Mouse (Mus musculus) left cerebral cortex, postnatal 14 days (tissue): Measurements from ENCODE around the gene Kcne2. TPM values are rescaled to one million over a fixed set of nuclear protein-coding genes. Genes with fewer than 3 reads are reported as not detected.
A peak's percentile ranks its signal among the peaks of the same experiment; 100 is the strongest.

Source experiments
- DNase-seq, 2 experiments: peaks; one replicate each; pipeline ENCODE4 v3.0.0; 2021 to 2022; ENCODE audit warnings: low spot score in 2 of 2, mixed read lengths in 1 of 2
- intact Hi-C: fragments of 180-260 bp; cut with DNase I; formaldehyde crosslinking; loops from one replicate; pipeline ENCODE4 v1.15.1; 2025
- long read RNA-seq, 2 experiments: library from polyadenylated mRNA; stranded (forward); transcript quantifications; one replicate each; pipeline ENCODE4 v2.0.0; 2021
- total RNA-seq, 2 experiments: library from RNA; stranded (reverse); gene quantifications; 2 replicates each; pipeline ENCODE4 v1.2.3; 2021

Kcne2 gene
- under 1 TPM; 0.42 to 0.66 TPM for total RNA-seq
- long read RNA-seq, experiment 1 = 0 reads
- long read RNA-seq, experiment 2, partial matches to known transcripts = 0 of 1 reads
- long read RNA-seq, experiment 2, other reads (novel, unspliced or antisense) = 0 of 1 reads

DNA sequence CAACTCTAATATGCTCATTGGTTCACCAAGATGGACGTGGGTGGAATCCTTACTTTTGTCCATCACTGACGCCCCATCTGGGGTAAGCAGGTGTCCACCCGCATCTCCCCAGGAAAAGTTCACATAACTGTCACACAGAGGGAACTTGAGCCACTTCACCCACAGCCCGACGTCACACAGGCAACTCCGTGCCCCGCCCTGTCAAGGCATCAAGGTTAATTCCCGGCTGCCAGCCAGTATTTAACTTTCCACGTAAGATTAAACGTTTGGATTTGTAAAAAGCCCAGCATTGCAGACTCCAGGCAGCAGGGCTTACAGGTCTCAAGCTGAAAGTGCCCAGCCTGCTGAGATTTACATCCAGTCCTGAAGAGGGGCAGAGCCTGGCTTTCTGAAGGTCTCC, at the start of gene Kcne2:
TSS of gene Kcne2 (plus strand) at position 289 of the 400 bp plus-strand sequence.
- no peak for DNase-seq
- intact Hi-C loops = no loop called here

DNA sequence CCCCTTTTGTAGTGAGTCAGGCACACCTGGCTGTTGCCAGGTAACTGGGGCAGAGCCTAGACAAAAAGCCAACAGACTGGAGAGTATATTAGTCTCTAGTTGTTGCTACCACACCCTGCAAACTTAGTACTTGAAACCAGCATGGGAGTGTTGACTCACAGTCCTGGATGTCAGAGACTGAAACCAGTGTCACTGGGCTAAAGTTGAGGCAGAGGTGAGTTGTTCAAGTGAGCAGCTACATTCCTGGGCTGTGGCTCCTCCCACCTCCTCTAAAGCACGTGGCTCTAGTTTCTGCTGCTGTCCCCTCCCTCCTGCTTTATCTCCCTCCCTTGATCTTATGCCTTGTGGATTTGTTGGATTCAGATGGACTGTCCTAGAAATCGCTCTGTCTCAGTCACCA, 46.3 kb upstream of the Kcne2 start:
- intact Hi-C loops = no loop called here
- DNase-seq = no peak

DNA sequence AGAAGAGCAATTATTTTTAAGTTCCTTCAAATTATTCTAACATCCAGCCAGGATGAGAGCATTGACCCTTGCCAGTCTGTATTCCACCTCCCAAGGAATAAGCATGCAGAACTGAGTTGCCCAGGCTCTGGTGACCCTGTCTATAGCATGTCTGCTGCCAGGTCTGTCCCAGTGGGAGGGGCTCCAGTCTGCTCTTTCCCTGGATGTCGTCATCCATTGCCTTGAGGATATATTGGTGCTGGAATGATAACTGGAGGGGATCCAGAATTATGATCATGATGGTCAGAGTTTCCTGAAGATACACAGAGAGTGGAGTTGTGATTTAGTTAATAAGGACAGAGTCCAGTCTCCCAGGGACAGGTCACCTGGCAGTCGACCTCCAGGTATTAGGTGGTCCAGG, 45.2 kb upstream of the Kcne2 start:
- intact Hi-C loops = no loop called here
- no peak for DNase-seq

DNA sequence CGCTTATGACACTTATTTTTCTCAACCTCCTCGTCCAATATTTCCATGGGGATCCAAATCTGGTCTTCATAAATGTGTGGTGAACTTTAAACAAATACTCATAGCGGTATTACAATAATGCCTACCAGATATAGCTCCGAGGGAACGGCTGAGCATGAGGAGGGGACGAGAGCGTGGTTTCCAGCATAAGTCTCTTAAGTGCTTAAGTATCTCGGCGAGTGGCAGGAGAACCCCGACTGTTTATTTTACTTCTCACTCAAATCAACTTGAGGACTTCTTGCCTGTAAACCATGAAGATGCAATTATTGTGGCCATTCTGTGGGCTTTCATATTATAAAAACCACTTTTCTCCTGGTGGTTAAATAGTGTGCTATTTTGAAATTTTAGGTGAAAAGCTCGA, 44.5 kb upstream of the Kcne2 start:
- intact Hi-C loops = no loop called here

DNA sequence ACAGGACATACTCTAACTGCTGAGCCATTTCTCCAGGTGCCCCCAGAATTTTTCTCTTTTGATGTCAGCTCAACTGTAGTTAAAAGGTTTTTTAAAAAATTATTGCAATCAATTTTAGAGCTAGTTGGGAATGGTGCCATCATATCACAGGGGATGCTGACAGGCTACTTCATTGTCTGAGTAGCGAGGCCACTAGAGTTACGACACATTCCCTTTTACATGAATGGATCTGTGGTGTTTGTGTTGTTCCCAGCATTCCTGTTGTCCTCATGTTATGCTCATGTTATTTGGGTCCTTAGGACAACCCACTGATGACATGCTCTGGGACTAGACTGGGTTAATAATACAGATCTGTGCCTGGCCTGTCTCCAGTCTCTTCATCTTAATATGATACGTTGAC, 42.5 kb upstream of the Kcne2 start:
- no peak for DNase-seq
- intact Hi-C loops = no loop called here

More for the DNA sequence above, 44.5 kb upstream of the Kcne2 start:
- DNase-seq = no peak

DNA sequence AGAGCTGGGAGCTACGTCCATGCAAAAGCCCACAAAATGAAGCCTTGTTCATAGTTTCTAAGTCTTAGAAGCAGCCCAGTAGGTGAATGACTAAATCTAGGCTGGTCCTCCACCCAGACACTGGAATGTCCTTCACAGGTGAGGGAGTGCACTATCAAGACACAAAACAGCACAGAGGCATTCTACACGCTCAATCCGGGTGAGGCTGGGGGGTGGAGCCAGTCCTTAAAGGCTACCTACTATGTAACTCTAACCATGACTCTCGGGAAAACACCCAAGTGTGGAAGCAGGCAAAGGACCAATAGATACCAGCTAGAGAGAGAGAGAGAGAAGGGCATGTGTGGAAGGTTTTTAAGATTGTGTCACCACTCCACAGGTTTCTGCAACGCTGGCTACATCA, 41.7 kb upstream of the Kcne2 start:
- no peak for DNase-seq
- intact Hi-C loops = no loop called here

DNA sequence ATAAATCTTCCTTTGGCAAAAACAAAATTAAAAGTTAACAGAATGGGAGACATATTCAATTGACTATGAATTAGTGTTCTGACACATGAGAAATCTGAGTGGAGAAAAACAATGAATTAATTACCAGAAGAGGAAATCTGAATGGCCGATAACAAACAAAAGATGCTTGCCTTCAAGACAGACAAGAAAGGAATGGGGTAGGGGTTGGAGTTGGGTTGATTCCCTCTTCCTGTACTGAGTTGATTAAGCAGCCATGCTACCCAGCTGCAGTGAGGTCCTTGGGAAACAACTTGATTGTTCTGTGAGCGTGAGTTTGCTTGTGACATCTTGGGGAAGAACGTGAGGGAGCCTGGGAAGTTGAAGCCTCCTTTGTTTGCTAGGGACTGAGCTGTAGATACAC, 37.9 kb upstream of the Kcne2 start:
- no peak for DNase-seq
- intact Hi-C loops = no loop called here

DNA sequence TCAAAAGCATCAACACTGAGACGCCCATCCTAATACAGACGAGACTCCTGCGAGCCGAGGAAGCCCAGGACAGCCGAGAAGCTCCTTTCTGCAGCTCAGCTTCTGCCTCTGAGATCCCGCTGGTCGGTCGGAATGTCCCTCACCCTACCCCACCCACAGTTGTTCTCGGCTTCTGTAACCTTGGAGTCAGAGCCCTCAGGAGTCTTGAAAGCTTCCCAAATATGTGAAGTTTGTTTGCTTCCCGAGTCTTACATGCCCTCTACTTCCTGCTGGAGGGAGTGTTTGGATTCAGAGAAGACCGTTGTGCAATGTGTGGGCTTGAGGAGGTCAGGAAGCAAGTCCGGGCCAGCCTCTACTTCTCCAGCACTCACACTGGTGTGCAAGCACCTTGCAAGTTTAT, 24.3 kb upstream of the Kcne2 start:
- no peak for DNase-seq
- intact Hi-C loops = no loop called here

DNA sequence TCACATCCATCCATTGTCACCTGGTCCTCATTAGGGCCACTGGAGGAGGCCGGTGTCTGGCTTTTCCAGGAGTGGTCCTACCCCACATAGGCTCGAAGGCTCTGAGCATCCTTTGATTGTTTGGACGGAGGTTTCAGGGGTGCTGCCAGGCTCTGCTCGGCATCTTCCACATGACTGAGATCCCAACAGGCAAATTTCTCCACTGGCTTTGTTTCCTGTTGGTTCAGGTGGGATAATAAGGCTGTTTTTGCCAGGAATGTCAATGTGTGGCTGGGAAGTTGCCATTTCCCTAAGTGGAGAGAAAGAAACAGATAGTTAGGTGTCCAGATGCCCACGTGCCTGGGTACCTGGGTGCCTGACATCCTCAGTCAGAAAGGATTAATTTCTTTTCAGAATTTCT, 17.7 kb upstream of the Kcne2 start:
- no peak for DNase-seq
- intact Hi-C loops = no loop called here

DNA sequence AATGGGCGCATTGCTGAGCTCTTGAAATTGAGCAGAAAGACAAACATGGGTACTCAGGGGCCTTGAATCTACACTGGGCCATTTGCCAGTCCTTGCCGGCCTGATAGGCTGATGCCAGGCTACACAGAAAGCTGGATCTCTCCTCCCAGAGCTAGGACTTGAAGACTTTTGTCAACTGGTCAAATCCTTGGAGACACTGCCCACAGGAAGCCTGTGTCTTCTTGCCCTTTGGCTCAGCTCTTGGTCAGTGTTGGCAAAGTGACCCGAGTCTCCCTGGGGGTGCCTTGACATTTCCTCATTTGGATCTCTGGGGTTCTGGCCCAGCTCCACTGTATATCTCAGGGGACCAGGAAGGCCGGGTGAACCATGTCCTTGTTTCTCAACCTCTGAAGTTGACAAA, 16.7 kb upstream of the Kcne2 start:
- DNase-seq = no peak
- intact Hi-C loops = no loop called here

DNA sequence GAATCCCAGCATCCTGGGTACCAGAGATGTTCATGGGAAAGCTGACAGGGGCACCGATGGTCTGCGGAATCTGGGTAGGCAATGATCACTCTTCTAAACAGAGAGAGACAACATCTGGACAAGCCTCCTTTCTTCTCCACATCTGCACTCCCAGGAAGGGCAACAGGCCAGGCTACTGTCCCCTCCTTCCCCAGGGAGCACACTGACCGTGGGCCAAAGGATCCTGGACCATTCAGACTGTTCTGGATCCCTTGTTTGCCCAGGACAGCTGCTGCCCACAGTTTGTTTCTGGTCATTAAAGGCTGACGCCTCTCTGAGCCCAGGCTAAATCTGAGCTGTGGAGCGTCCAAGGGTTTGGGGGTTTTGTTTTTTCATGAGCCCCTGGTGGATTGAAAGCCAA, 9.5 kb upstream of the Kcne2 start:
- DNase-seq = no peak
- intact Hi-C loops = no loop called here

DNA sequence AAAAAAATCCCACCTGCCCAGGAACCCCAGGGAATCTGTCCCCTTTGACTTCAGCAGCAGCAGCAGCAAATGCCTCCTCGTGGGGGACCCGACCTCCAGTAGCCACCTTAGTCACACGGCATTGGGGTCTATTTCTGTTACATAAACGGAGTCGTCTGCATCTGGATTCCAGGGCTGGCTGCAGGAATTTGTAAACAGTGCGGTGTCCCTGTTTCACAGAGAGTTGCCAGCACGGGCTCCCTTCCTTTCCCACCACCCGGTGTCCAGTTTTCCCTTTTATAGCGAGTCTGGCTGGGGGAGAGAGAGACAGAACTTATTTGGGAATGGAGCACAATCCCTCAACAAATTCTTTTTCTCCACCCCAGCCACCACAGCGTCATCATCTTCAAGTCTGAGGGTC, 7.1 kb upstream of the Kcne2 start:
- DNase-seq = no peak
- intact Hi-C loops = loop anchor here (5.0 kb wide), 1 partner anchor 138 kb away; no protein-coding TSS in a partner anchor

DNA sequence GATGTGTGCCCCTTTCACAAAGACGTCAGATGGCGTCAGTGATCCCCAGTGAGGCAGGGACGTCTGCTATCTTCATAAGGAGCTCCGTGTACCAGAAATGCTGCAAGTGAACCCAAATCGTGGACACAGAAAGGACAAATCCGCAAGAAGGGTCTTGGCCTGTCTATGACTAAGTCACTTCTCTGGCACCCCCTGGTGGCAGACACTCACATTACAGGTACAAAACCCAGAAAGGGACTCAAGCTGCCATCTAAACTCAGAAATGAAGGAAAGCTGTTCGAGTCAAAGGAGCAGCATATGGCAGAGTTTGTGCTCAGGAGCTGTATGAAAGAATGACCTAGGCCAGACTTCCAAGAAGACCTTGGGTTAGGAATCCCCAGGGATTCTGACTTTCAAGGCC, 5.6 kb upstream of the Kcne2 start:
- intact Hi-C loops = loop anchor here (1.0 to 5.0 kb wide), 3 partner anchors 139 to 350 kb away; partner anchors contain the start of genes Gm49711, Mrps6 and Slc5a3

DNA sequence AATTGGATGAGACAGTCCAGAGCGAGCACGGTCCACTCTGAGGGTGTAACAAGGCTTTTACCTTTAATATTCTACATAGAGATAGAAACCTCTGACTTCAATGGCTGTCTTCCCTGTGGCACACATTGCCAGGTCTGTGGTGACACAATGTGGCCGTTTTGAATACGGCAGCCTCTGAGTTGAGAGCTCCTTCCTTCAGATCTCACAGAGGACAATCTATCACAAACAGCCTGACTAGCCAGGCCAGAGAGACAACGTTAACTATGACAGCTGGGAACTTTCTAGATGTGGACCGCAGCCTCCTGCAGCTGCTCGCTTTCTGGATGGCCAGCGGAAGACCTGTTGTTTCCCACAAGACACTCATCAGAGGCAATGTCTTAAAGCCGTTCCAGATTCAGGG, 3.4 kb upstream of the Kcne2 start:
- DNase-seq = peak; percentile 48 to 55
- intact Hi-C loops = loop anchor here (5.0 kb wide), 1 partner anchor 141 kb away; no protein-coding TSS in a partner anchor

More for the DNA sequence above, 5.6 kb upstream of the Kcne2 start:
- DNase-seq = peak; percentile 87 to 92

DNA sequence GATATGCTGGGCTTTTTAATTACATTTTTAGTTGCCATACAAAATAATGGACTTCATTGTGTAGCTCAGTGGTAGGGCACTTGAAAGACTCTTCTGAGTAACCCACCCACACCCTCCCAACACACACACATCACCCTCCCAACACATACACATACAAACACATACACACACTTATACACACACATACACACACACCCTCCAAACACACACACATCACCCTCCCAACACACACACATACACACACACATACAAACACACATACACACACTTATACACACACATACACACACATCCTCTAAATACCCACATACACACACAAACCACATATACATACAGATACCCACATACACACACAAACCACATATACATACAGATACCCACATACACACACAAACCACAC, 2.1 kb upstream of the Kcne2 start:
- intact Hi-C loops = no loop called here
- DNase-seq = no peak

DNA sequence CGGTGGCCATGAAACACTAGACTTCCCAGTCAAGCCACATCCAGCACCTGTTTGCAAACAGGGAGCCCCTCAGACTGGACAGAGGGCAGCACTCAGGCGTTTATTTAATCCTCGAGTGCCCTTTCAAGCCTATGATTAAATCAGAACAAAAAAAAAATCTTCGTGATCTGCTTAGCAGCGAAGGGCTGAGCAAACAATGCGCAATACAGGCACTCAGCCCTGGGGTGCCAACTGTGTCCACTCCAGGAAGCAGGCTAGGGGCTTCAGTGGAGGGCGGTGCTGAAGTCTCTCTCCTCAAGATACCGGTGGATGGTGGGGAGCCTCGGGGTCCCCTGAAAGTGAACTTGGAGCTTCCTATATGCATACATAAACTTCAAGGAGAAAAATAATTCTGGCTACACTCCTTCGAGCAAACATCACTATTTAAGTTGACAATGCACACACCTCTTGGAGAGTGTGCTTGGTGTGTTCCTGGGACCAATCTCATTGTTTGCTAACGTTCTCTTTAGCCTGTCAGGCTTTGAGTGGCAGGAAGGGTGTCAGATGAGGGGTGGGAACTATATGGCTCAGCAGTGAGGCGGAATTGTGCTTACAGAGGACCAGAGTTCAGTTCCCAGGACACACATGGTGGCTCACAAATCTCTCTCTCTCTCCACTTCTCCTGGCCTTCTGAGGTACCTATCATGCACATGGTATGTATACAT, 2.2 kb downstream of the Kcne2 start:
- no peak for DNase-seq
- intact Hi-C loops = no loop called here

DNA sequence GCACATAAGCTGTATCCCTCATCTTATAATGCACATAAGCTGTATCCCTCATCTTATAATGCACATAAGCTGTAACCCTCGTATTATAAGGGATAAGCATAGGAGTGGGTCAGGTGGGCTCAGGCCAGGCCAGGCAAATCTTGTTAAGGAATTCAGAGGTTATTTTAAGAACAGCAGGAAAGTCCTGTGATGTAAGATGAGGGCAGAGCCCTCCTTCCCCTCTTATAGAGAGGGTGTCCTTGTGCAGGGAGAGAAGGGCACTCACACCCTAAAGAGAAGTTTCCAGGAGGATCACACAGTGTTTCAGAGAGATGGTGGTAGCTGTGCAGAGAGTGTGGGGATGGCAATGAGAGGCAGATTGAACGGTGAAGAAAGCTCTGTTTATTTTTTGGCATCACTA, 3.1 kb downstream of the Kcne2 start:
- intact Hi-C loops = no loop called here
- no peak for DNase-seq

DNA sequence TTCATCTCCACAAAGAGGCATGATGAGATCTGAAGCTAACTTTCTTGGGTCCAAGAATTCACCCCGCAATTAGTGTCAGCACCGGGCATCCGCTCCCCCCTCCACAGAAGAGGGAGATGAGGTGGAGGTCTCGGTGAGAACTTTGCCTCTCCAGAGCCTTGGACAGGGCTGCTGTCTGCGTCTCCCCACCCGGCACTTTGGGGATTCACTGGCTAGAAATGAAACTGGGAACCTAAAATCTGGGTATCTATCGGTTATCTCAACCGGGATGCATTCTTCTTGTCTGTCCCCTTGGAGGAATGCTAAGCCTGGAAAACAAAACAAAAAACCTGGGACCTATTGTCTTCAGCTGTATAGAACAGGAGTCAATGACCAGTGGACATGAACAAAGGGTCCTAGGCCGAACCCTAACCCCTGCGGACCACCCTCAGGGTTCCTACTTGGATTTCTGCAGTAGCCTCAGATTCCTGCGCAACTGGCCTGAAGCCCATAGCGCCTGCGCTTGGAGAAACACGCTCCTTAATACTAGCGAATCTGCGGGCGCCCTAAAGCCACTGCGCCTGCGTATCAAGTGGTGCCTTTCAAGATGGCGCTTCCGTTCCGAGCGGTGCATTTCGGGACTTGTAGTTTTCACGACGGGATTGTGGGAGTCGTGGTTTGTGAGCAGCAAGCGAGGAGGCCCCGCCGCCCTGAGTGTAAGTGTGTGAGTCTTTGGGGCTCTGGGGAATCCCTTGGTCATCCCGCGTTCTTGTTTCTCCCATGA, 8.6 kb downstream of the Kcne2 start, which contains the start of gene Smim11:
TSS of gene Smim11 (plus strand) at position 638 of the 763 bp plus-strand sequence.
- intact Hi-C loops = no loop called here
- DNase-seq = peak; percentile 97 to 98

DNA sequence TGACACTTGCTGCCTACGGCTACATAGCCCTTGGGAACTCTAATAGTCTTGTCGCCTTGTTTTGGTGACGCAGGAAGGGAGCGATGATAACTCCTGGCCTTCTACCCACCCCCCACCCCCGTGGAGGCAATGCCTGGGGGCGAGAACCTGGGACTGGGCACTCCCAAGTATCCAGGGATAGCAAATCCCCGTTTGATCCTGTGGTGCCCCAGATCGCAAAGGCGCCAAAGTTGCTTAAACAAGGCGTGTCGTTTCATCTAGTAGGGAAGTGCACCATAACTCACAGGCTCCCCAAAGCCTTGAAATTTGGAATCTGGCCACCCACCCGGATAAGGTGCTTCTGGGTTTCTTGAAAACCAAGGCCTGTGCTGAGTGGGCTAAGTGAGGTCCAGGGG, 9.2 kb downstream of the Kcne2 start:
- intact Hi-C loops = no loop called here
- DNase-seq = peak in 1 of 2 experiments; percentile 22

DNA sequence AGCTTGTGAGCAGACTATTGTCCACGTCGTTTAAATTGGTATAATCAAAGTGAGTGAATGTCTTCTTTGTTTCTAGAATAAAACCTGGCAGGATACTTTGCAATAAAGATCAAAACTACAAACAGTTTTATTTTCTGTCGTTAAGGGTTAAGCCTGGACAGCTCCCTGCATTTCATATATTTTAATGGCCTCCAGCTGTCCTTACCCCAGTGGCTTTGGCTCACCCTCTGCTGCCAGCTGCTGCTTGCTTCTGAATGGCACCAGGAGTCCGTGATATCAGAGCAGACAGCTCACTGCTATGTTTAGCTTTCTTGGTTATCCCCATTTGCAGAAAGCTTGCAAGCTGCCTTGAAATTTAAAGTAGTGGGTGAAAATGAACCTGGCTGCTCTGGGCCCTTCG, 9.8 kb downstream of the Kcne2 start:
- intact Hi-C loops = no loop called here
- peak in 1 of 2 experiments; percentile 48 for DNase-seq

DNA sequence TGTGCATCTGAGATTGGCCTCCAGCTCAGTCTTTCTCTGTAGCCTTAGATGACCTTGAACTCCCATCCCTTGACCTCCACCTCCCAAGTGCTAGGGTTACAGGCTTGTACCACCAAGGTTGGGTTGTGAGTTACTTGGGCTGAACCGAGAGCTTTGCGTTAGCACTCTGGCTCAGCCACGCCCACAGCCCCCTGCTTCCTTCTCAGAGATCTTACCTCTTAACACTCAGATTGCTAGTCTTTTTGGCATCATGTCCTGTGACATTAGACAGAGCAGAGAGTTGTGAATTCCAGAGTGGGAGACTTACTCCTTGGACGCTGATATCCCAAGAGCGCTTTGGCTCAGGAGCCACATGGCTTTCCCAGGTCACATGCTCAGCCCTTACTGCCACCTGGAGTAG, 10.3 kb downstream of the Kcne2 start:
- intact Hi-C loops = no loop called here
- no peak for DNase-seq
